Mouse (Mus musculus) embryonic fibroblast, embryonic 13.5 days (primary cell): ENCODE data around the gene Arpp19. TPM values are rescaled to one million over a fixed set of nuclear protein-coding genes. Genes with fewer than 3 reads are reported as not detected.

Experiments
- H3K27ac ChIP-seq: 2 replicates; pipeline ENCODE4 v1.5.1; 2012; ENCODE audit warnings: low read length, control low read depth, inconsistent platforms; ENCODE audit not compliant: insufficient read depth
- H3K4me1 ChIP-seq: 2 replicates; pipeline ENCODE4 v1.6.1; 2011; ENCODE audit warnings: low read length; ENCODE audit not compliant: control insufficient read depth, insufficient read depth
- H3K4me3 ChIP-seq: 2 replicates; pipeline ENCODE4 v1.5.1; 2011; ENCODE audit warnings: mild to moderate bottlenecking, control low read depth, low read length; ENCODE audit not compliant: insufficient read depth
- CTCF ChIP-seq: IDR thresholded peaks from 2 replicates; pipeline ENCODE4 v1.5.1; 2011; ENCODE audit warnings: mild to moderate bottlenecking, control low read depth, low read length, moderate library complexity, borderline replicate concordance; ENCODE audit not compliant: insufficient read depth
- POLR2A ChIP-seq: IDR thresholded peaks from 2 replicates; pipeline ENCODE4 v1.6.1; 2011; ENCODE audit warnings: low read depth, mild to moderate bottlenecking, control low read depth, low read length, moderate library complexity
- polyA plus RNA-seq: library from polyadenylated mRNA; stranded (reverse); fragments of >200 nt; gene quantifications from 2 replicates; pipeline ENCODE4 v1.2.4, GENCODE M21; 2011; ENCODE audit warnings: low read depth; ENCODE audit not compliant: missing spikeins, insufficient read length

Arpp19 gene
- polyA plus RNA-seq, 1 experiment, result 220 TPM

GRCm38 (mm10) chr9:75051841-75052240 is 14.4 kb downstream of the Arpp19 start:
- Histone ChIP-seq H3K4me1 (no peaks in the 10 kb centered on the region; the same call in 1 of the 2 replicates), H3K4me3 (no peak overlapping the region), H3K27ac (no peak overlapping the region)
- TF ChIP-seq CTCF, result no peak

GRCm38 (mm10) chr9:75055046-75055445 is 17.6 kb downstream of the Arpp19 start:
- TF ChIP-seq CTCF, result no peak
- no peak for TF ChIP-seq POLR2A

DNA sequence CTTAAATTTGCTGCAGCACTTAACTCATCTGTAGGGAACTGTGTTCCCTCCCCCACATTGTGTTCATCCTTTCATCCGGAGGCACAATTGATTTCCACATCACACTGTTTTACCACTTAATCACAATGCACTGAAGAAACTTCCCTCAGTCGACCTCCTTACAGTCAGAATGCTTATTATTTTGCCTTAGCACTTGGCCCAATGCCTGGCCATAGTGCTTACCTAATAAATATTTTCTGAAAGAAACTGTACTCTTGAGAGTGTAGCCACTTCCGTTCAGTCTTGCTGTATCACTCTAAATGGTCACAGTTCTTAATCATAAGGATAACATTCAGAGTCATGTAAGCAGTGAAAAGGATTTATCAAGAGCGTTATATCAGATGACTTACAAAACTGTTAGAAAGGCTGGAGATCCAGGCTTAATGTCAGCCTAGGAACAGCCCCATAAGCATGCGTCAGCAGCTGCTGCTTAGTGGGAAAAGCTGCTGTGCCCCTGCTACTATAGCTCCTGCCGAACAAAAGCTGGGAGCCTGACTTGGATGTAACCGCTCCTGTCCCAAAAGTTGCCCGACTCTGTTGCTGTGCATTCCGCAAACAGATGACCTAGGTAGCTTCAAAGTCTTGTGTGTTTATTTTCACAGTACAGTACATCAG is 27.4 kb downstream of the Arpp19 start:
- peak overlapping the region; percentile 43 for H3K27ac ChIP-seq
- peaks cover 3% of the 10 kb centered on the region; the same call in 1 of the 2 replicates for H3K4me1 ChIP-seq
- TF ChIP-seq POLR2A (no peak), CTCF (no peak)

More at GRCm38 (mm10) chr9:75055046-75055445, 17.6 kb downstream of the Arpp19 start:
- Histone ChIP-seq H3K4me1 (no peaks in the 10 kb centered on the region), H3K27ac (no peak overlapping the region), H3K4me3 (no peak overlapping the region)

DNA sequence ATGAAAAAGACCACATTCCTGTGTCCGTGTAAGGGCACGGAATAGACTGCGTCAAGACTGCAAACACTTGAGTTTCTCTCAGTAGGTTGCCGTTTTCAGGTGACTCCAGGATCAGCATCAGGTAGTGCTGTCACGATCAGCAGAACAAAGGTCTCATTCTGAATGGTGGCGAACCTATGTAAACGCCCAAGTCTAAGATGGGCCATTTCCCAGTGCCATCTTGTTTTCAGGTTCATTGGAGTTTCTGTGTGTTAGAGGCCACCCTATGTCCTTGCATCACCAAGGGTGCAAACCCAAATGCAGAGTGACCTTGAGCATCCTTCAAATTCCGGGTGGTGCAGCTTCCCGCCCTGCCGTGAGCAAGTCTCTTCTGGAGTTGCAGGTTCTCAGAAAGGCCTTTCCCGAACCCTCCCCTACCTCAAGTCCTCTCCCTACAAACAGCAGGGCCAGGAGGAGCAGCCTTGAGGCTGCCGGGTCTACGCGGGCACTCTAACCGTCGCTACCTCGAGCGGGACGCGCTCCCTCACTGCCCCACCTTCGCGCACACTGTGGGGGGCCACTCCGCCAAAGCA is 33.1 kb downstream of the Arpp19 start, which contains the start of gene Myo5a:
TSS of gene Myo5a (plus strand) at position 559 of the 572 bp plus-strand sequence.
- H3K27ac ChIP-seq, result peak within 1 kb of the TSS; percentile 93
- TF ChIP-seq CTCF (no peak), POLR2A (no peak)
- no peaks in the 10 kb centered on the region; the same call in 1 of the 2 replicates for H3K4me1 ChIP-seq
- peak within 1 kb of the TSS; percentile 92 for H3K4me3 ChIP-seq

More for the DNA sequence above, 27.4 kb downstream of the Arpp19 start:
- H3K4me3 ChIP-seq, result no peak overlapping the region

- Histone ChIP-seq H3K4me1 (no peaks in the 10 kb centered on the region; the same call in 1 of the 2 replicates), H3K27ac (peak overlapping the region; percentile 93), H3K4me3 (peak overlapping the region; percentile 92)
- TF ChIP-seq POLR2A, result peak; percentile 67
- TF ChIP-seq CTCF, result no peak
These were observed 33.8 kb downstream of the Arpp19 start for GRCm38 (mm10) chr9:75071029-75071705.

DNA sequence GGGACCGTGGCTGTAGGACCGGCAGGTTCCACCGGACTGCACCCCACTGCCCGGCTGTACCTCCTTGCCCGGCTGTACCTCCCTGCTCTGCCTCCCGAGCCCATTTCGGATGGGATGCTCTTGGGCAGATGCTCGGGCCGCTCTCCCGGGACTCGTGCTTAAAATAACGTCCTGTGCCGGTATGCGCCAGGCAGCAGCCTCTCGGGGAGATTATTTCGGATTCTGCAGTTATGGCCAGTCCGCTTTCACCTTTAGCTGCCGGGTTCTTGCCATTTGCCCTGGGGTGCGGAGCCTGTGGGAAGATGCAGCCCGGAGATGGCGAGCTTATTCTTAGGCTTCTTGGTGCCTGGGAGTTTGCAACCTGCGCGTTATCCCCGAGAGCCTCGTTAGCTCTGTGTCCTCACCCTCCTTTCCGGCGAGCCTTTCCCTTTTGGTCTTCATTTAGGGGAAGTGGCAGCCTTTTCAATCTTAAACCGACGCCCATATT is 34.3 kb downstream of the Arpp19 start:
- Histone ChIP-seq H3K4me1 (no peaks in the 10 kb centered on the region; the same call in 1 of the 2 replicates), H3K4me3 (peak overlapping the region; percentile 92), H3K27ac (peak overlapping the region; percentile 15)
- TF ChIP-seq CTCF (no peak), POLR2A (no peak)

DNA sequence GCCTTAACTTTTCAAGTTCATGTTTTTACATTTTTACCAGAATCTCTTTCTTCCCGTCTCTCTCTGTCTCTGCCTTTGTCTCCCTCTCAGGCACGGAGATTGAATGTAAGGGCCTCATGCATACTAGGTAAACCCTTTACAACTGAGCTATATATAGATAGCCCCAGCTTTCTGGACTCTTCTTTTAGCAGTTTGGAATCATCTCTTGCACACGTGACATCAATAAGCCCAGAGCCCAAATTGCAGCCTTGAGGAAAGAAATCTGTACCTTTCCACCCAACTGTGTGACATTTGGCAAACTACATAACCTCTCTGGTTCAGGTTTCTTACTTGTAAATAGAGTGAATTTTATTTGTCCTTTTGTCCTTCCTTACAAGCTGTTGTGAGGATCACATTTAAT is 34.9 kb downstream of the Arpp19 start:
- Histone ChIP-seq H3K27ac (no peak overlapping the region), H3K4me1 (peaks cover 3% of the 10 kb centered on the region), H3K4me3 (peak overlapping the region; percentile 92)
- TF ChIP-seq POLR2A, result no peak
- no peak for TF ChIP-seq CTCF

DNA sequence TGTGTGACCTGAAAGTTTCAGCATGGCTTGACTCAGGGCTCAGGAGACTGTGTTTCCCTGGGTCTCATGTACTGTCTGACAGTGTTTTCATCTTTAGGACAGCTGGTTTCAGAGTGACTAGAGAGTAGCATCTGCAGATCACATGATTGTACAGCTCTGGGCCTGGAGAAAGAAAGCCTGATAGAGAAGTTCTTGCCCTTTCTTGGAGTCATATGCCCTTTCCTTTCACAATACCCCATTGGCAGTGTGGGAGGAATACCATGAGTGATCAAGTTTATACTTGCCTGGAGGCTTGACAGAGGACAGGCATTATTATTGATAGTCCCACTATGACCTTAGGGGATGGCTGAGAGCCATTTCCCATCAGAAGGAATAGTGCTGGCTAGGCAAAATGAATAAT is 39.8 kb downstream of the Arpp19 start:
- H3K27ac ChIP-seq, result no peak overlapping the region
- TF ChIP-seq CTCF (no peak), POLR2A (no peak)
- no peak overlapping the region for H3K4me3 ChIP-seq
- H3K4me1 ChIP-seq, result peaks cover 3% of the 10 kb centered on the region

- Histone ChIP-seq H3K27ac (peak overlapping the region; percentile 73), H3K4me3 (no peak overlapping the region)
- TF ChIP-seq POLR2A (no peak), CTCF (no peak)
These were observed 47.9 kb downstream of the Arpp19 start for GRCm38 (mm10) chr9:75085242-75085824.

DNA sequence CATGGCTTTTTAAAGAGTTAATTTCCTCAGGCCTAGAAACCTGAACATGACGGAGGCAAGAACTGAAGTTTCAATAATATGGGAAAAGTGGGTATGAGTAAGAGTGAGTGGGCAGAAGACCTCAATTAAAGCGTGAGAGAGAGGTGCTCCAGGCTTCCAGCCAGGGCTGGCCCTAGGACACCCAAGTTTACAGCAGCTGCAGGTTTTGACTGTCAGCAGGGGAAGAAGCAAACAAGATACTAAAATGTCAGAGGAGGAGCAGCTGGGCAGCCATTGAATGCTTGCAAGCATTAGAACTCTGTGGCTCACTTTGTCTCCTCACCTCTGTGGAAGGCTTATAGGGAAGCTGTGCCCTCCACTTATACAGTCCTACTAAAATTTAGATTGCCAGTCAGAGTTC is 50.4 kb downstream of the Arpp19 start:
- H3K4me3 ChIP-seq, result no peak overlapping the region
- TF ChIP-seq CTCF (no peak), POLR2A (no peak)
- H3K27ac ChIP-seq, result 0 out of 2 replicates have a peak overlapping the region, but pooled peaks have one; percentile 42
- H3K4me1 ChIP-seq, result peaks cover 20% of the 10 kb centered on the region

More at GRCm38 (mm10) chr9:75085242-75085824, 47.9 kb downstream of the Arpp19 start:
- H3K4me1 ChIP-seq, result peaks cover 13% of the 10 kb centered on the region; the same call in 1 of the 2 replicates
